Mouse (Mus musculus): ENCODE results near the gene Mx1. TPM values are rescaled to one million over a fixed set of nuclear protein-coding genes. Genes with fewer than 3 reads are reported as not detected.
A peak's percentile ranks its signal among the peaks of the same experiment; 100 is the strongest.

Gene Mx1
- polyA plus RNA-seq, 1 experiment, result not detected

DNA sequence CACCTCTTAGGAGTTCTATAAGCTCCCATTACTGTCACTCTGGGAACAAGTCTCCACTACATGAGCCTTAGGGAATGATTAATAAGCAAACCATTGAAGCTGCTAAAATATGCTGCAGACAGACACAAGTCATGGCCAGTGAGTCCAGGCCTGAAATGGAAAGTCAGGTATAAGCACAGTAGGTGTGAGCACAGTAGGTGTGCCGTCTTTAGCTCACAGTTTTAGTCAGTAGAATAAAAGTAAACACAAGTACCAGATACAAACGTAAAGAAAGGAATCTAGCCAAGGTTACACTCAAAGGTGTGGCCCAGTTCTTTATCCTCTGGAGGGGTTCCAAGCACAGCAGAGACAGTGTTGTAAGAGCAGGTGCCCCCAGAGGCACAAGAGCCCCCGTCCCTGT, 4.8 kb upstream of the Mx1 start:
- H3K4me3 ChIP-seq (ENCODE audit: insufficient read depth, low read depth, low read length), result no peak overlapping the region
- no peak for TF ChIP-seq POLR2A (IDR thresholded peaks at IDR 0.05; ENCODE audit: insufficient read depth, low read depth, low read length)
- no peak for TF ChIP-seq CTCF (IDR thresholded peaks at IDR 0.05; ENCODE audit: insufficient read depth, low read depth, low read length)
- 82% methylated on average over 3 of the region's 3 CpGs for WGBS

DNA sequence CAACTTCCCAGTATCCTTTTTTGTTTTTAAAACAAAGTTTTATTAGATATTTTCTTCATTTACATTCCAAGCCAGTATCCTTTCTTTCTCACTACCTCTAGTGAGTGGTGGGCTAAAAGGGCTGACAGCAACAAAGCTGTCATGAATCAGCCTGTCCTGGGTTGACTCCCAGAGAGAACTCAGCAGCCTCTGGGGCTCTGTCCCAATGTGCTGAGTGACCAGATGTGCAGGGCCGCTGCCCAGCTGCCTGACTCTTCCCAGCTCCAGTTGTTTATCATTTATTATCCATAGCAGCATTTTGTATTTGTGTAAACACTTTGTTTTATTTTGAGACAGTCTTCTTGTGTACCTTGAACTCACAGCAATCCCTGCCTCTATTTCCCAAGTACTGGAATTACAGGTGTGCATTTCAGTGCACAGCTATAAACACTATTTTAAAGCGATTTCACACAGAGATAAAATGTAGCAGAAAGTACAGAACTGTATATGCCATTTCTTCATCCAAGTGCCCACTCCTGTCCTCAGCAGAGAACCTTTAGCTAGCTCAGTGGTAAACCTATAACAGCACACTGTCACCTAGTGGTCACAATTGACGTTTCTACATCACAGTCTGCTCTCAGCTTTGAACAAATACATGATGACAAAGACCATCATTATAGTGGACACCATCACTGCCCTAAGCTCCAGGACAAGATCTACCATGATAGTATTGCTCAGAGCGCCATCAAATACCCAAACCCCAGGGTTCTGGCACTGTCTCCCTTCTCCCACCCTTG, 3.7 kb upstream of the Mx1 start:
- Histone ChIP-seq H3K27ac (ENCODE audit: insufficient read depth, low read depth, low read length) (no peak overlapping the region), H3K4me1 (ENCODE audit: control insufficient read depth, insufficient read depth, low read length) (peaks cover 18% of the 10 kb centered on the region)
- WGBS, result 70% methylated on average over 4 of the region's 4 CpGs

More for the DNA sequence above, 4.8 kb upstream of the Mx1 start:
- Histone ChIP-seq H3K27ac (ENCODE audit: insufficient read depth, low read depth, low read length) (no peak overlapping the region), H3K4me1 (ENCODE audit: control insufficient read depth, insufficient read depth, low read length) (peaks cover 9% of the 10 kb centered on the region)

DNA sequence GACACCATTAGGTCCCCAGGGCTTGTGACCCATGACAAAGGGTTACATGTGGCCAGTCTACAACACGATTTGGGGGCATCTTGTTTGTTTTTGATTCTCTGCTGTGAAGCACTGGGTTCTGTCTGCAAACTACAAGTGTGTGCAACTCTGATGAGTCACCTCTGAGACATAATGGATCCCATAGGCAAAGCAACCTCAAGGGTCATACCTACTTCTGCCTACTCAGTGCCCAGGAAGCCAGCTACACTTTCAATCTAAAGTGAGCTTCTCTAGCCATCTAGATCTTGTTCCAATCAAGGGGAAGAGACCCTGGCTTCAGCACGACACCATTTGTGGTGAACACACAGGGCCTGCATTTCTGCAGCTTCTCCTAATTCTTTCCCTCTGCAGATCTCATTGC, 1.4 kb downstream of the Mx1 start:
- peaks cover 19% of the 10 kb centered on the region for H3K4me1 ChIP-seq (ENCODE audit: control insufficient read depth, insufficient read depth, low read length)
- no peak for TF ChIP-seq POLR2A (IDR thresholded peaks at IDR 0.05; ENCODE audit: insufficient read depth, low read depth, low read length)
- TF ChIP-seq CTCF (IDR thresholded peaks at IDR 0.05; ENCODE audit: insufficient read depth, low read depth, low read length), result no peak
- 72% methylated on average over 2 of the region's 2 CpGs for whole genome bisulfite sequencing

More for the DNA sequence above, 3.7 kb upstream of the Mx1 start:
- TF ChIP-seq CTCF (IDR thresholded peaks at IDR 0.05; ENCODE audit: insufficient read depth, low read depth, low read length) (no peak), POLR2A (IDR thresholded peaks at IDR 0.05; ENCODE audit: insufficient read depth, low read depth, low read length) (no peak)
- no peak overlapping the region for H3K4me3 ChIP-seq (ENCODE audit: insufficient read depth, low read depth, low read length)

DNA sequence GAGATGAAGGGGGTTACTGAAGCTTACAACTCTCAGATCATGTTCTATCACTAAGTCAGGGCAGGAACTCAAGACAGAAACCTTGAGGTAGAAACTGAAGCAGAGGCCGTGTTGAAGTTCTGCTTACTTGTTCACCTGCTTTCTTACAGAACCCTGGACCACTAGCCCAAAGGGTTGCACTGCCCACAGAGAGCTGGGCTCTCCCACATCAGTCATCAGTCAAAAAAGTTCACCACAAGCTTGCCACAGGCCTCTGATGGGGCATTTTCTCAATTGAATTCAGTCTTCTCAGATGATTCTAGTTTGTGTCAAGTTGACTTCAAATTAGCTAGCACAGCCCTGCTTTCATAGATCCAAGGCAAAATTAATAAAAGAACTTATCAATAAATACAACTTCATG, 2.9 kb downstream of the Mx1 start:
- whole genome bisulfite sequencing, result 97% methylated on average over 1 of the region's 1 CpGs
- Histone ChIP-seq H3K4me1 (ENCODE audit: control insufficient read depth, insufficient read depth, low read length) (peaks cover 19% of the 10 kb centered on the region), H3K27ac (ENCODE audit: insufficient read depth, low read depth, low read length) (no peak overlapping the region), H3K4me3 (ENCODE audit: insufficient read depth, low read depth, low read length) (no peak overlapping the region)
- TF ChIP-seq POLR2A (IDR thresholded peaks at IDR 0.05; ENCODE audit: insufficient read depth, low read depth, low read length) (no peak), CTCF (IDR thresholded peaks at IDR 0.05; ENCODE audit: insufficient read depth, low read depth, low read length) (no peak)

More for the DNA sequence above, 1.4 kb downstream of the Mx1 start:
- H3K27ac ChIP-seq (ENCODE audit: insufficient read depth, low read depth, low read length), result no peak overlapping the region
- no peak overlapping the region for H3K4me3 ChIP-seq (ENCODE audit: insufficient read depth, low read depth, low read length)

DNA sequence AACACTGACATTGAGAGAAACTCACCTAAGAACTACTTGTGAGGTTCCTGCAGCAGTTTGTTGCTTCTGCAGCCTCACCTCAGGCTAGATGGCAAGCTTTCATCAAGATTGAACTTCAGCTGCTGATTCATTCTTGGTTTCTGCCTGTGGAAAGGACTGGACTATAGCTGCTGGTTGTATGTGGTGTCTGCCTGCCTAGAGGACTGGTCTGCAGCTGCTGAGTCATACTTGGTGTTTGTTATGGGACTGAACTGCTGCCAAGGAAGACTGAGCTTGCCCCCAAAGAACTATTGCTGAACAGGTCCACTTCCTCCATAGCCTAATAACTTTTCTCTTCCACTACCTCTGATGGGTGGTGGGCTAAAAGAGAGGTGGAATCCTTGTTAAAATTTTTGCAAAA, 15.3 kb downstream of the Mx1 start:
- Histone ChIP-seq H3K4me3 (ENCODE audit: insufficient read depth, low read depth, low read length) (no peak overlapping the region), H3K4me1 (ENCODE audit: control insufficient read depth, insufficient read depth, low read length) (no peaks in the 10 kb centered on the region), H3K27ac (ENCODE audit: insufficient read depth, low read depth, low read length) (no peak overlapping the region)
- TF ChIP-seq CTCF (IDR thresholded peaks at IDR 0.05; ENCODE audit: insufficient read depth, low read depth, low read length) (no peak), POLR2A (IDR thresholded peaks at IDR 0.05; ENCODE audit: insufficient read depth, low read depth, low read length) (no peak)

DNA sequence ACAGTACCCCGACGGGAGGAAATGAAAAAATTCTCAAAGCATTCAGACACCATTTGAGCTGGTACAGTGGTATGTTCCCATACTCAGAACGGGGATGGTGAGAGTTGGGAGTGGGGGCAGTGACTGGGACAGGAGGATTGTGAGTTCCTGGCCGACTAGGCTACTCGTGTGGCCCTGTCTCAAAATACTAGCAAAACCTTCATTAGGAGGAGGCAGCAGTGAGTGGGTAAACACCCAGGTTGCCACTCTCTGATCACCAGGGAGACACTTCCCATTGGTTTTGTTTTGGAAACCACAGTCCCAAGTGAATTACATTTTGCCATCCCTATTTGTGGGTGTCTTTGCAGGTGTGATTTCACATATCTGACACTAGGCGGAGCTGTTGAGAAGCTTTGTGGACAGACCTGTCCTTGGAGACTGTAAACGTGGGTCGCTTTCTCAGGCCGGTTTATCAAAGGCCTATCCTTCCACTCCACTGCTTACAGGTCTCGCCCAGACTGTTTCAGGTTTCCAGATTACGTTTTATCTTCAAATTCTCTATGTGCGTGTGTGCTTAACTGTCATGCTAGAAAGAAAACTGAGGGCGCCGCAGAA, 18.9 kb downstream of the Mx1 start:
- WGBS, result 55% methylated on average over 14 of the region's 14 CpGs
- TF ChIP-seq CTCF (IDR thresholded peaks at IDR 0.05; ENCODE audit: insufficient read depth, low read depth, low read length), result 0 out of 2 replicates have a peak, but pooled peaks have one; percentile 16
- no peak for TF ChIP-seq POLR2A (IDR thresholded peaks at IDR 0.05; ENCODE audit: insufficient read depth, low read depth, low read length)
- no peak overlapping the region for H3K4me3 ChIP-seq (ENCODE audit: insufficient read depth, low read depth, low read length)
- H3K27ac ChIP-seq (ENCODE audit: insufficient read depth, low read depth, low read length), result no peak overlapping the region
- no peaks in the 10 kb centered on the region for H3K4me1 ChIP-seq (ENCODE audit: control insufficient read depth, insufficient read depth, low read length)

DNA sequence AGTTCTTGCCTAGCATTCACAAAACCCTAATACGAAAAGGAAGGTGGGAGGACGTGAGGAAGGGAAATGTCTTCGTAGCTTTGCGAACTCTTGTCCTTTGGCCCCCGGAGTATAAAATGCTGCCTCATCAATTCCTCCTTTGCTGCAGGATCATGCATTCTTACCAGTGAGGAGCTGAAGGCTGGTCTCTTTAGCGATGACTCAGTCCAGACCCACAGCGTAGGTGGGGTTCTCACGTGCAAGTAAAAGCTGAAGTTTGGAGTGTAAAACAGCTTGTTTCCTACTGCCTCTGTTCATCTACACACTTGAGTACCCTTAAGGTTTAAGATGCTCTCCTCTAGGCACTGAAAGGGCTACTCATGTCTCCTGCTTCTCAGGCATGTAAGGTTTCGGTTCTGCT, 20.7 kb downstream of the Mx1 start:
- H3K4me3 ChIP-seq (ENCODE audit: insufficient read depth, low read depth, low read length), result no peak overlapping the region
- no peak overlapping the region for H3K27ac ChIP-seq (ENCODE audit: insufficient read depth, low read depth, low read length)
- H3K4me1 ChIP-seq (ENCODE audit: control insufficient read depth, insufficient read depth, low read length), result no peaks in the 10 kb centered on the region
- WGBS, result 61% methylated on average over 9 of the region's 9 CpGs
- no peak for TF ChIP-seq CTCF (IDR thresholded peaks at IDR 0.05; ENCODE audit: insufficient read depth, low read depth, low read length)
- no peak for TF ChIP-seq POLR2A (IDR thresholded peaks at IDR 0.05; ENCODE audit: insufficient read depth, low read depth, low read length)

DNA sequence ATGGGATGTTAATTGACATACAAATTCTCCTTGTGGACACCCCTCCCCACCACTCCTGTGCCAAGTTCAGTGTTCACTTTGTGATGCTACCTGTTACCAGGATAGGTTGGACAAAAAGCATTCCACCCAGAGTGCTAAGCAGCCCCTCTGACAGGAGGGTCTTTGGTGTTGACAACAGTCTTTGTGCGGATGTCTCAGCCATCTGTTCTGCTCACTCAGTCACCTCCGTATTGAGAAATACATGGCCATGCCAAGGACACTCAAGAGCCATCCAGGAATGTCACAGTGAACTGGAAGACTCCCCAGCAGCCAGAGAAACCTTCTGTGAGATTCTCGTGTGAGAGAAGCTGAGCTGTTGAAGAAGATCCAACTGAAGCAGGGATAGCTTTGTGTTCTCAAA, 24.5 kb downstream of the Mx1 start:
- 80% methylated on average over 3 of the region's 3 CpGs for WGBS
- no peak overlapping the region for H3K27ac ChIP-seq (ENCODE audit: insufficient read depth, low read depth, low read length)
- no peak for TF ChIP-seq POLR2A (IDR thresholded peaks at IDR 0.05; ENCODE audit: insufficient read depth, low read depth, low read length)
- H3K4me3 ChIP-seq (ENCODE audit: insufficient read depth, low read depth, low read length), result no peak overlapping the region
- no peaks in the 10 kb centered on the region for H3K4me1 ChIP-seq (ENCODE audit: control insufficient read depth, insufficient read depth, low read length)

DNA sequence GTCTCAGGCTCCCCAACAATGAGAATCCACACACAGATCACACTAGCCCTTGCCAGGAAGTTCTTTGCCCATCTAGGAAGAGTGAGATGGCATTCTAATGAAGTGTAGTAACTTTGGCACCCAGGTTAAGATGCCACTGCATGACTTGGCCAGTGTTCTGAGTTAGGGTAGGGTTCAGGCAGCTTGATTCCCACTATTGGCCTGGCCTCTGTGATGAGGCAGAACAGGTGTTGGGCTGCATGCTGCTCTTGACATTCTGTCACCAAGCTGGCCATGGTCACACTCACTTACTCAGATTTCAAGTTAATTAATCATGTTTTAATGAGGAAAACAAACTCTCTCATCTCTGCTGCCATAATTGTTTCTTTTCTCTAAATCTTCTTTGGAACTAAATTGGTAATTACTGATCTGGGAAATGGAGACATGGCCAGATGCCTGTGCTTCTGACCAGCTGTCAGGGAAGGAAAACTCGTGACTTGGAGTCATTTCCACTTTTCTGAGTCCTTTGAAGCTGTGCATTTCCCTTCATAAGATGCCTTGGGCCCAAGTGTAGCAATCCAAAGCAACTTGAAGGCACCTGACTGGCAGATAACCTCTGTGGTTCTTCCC, 25.2 kb downstream of the Mx1 start:
- Histone ChIP-seq H3K27ac (ENCODE audit: insufficient read depth, low read depth, low read length) (no peak overlapping the region), H3K4me3 (ENCODE audit: insufficient read depth, low read depth, low read length) (no peak overlapping the region), H3K4me1 (ENCODE audit: control insufficient read depth, insufficient read depth, low read length) (no peaks in the 10 kb centered on the region)
- WGBS, result 43% methylated on average over 1 of the region's 1 CpGs
- no peak for TF ChIP-seq POLR2A (IDR thresholded peaks at IDR 0.05; ENCODE audit: insufficient read depth, low read depth, low read length)
- no peak for TF ChIP-seq CTCF (IDR thresholded peaks at IDR 0.05; ENCODE audit: insufficient read depth, low read depth, low read length)

Measured in olfactory bulb, adult 2 months (tissue).